In genomic region chr6:30736864-30737547, GRCm38 (mm10) we compare ENCODE assay signal across 9 mouse cellular contexts. TPM values are rescaled to one million over a fixed set of nuclear protein-coding genes. Genes with fewer than 3 reads are reported as not detected.
DNase-seq lines count a peak whose midpoint lies in the region; ATAC-seq and TF ChIP-seq lines count a peak whose summit lies in the region.
"Had no signal": no experiment of that assay in that cellular context is flagged by ENCODE, and none has a peak within 500 bp of the region (broad histone marks: within the 10 kb centered on the region; RNA-seq: fewer than 3 reads in every experiment).

No protein-coding gene starts in this region.

- H3K4me3 ChIP-seq in heart, embryonic 11.5 days (ENCODE audit: low read depth, low read length), result peak overlapping the region; percentile 62
- H3K4me3 ChIP-seq in kidney, embryonic 16.5 days (ENCODE audit: low read length), result peak overlapping the region; percentile 65
- peak overlapping the region; percentile 28; the same call in 1 of the 2 replicates for H3K4me3 ChIP-seq in liver, adult 2 months (ENCODE audit: insufficient read depth, low read depth, low read length)

- no peaks in the 10 kb centered on the region for H3K27me3 ChIP-seq in heart, embryonic 11.5 days (ENCODE audit: control insufficient read depth, insufficient read depth, low read length)
- no peaks in the 10 kb centered on the region for H3K27me3 ChIP-seq in kidney, embryonic 16.5 days (ENCODE audit: insufficient read depth, low read length)
- peaks cover 14% of the 10 kb centered on the region for H3K27me3 ChIP-seq in liver, adult 2 months (ENCODE audit: control insufficient read depth, insufficient read depth, low read length)
- H3K27me3 ChIP-seq: CH12.LX had no signal

- peaks cover 40% of the 10 kb centered on the region for H3K9me3 ChIP-seq in heart, embryonic 11.5 days (replicated peaks; ENCODE audit: control insufficient read depth, low read length)
- peaks cover 55% of the 10 kb centered on the region for H3K9me3 ChIP-seq in kidney, embryonic 16.5 days (ENCODE audit: low read length)

- peak; percentile 67 for TF ChIP-seq CTCF in liver, adult 2 months (IDR thresholded peaks at IDR 0.05; ENCODE audit: low read depth, low read length)

- ATAC-seq in erythroid progenitor cell, adult 5-6 weeks (replicated peaks; ENCODE audit: low FRiP score, poor library complexity, severe bottlenecking), result peak; percentile 49; the same call in 1 of the 2 replicates
- ATAC-seq in heart, embryonic 11.5 days (replicated peaks; ENCODE audit: insufficient number of reproducible peaks, low FRiP score, low TSS enrichment), result peak; percentile 27
- ATAC-seq in kidney, embryonic 16.5 days (ENCODE audit: low FRiP score, low TSS enrichment), result peak; percentile 72

- H3K79me2 ChIP-seq in liver, adult 2 months (ENCODE audit: control insufficient read depth, insufficient read depth, low read length), result no peaks in the 10 kb centered on the region

- peak overlapping the region; percentile 23; the same call in 1 of the 2 replicates for H3K9ac ChIP-seq in heart, embryonic 11.5 days (ENCODE audit: low read depth, low read length)
- peak overlapping the region; percentile 43 for H3K9ac ChIP-seq in kidney, embryonic 16.5 days (replicated peaks; ENCODE audit: low read length)
- no peak overlapping the region for H3K9ac ChIP-seq in liver, adult 2 months (ENCODE audit: low read depth, low read length)

- peak overlapping the region; percentile 89 for H3K27ac ChIP-seq in heart, embryonic 11.5 days (ENCODE audit: low read depth, low read length)
- peak overlapping the region; percentile 95 for H3K27ac ChIP-seq in kidney, embryonic 16.5 days (ENCODE audit: low read length)
- 0 out of 2 replicates have a peak overlapping the region, but pooled peaks have one; percentile 3 for H3K27ac ChIP-seq in liver, adult 2 months (replicated peaks; ENCODE audit: insufficient read depth, low read depth, low read length)

- H3K4me1 ChIP-seq in heart, embryonic 11.5 days (ENCODE audit: control insufficient read depth, insufficient read depth, low read length), result peaks cover 3% of the 10 kb centered on the region; the same call in 1 of the 2 replicates
- H3K4me1 ChIP-seq in kidney, embryonic 16.5 days (ENCODE audit: insufficient read depth, low read length), result peaks cover 17% of the 10 kb centered on the region
- H3K4me1 ChIP-seq in liver, adult 2 months (ENCODE audit: control insufficient read depth, insufficient read depth, low read length), result no peaks in the 10 kb centered on the region

- WGBS in heart, embryonic 11.5 days (ENCODE audit: insufficient replicate concordance), result 48% methylated on average over 29 of the region's 29 CpGs
- 48% methylated on average over 29 of the region's 29 CpGs for WGBS in kidney, embryonic 16.5 days
- 51% methylated on average over 29 of the region's 29 CpGs for WGBS in liver, adult 2 months

- peaks cover 6% of the 10 kb centered on the region; the same call in 1 of the 2 replicates for H3K36me3 ChIP-seq in heart, embryonic 11.5 days (ENCODE audit: control insufficient read depth, insufficient read depth, low read length)
- H3K36me3 ChIP-seq in kidney, embryonic 16.5 days (ENCODE audit: insufficient read depth, low read length), result peaks cover 36% of the 10 kb centered on the region
- H3K36me3 ChIP-seq in liver, adult 2 months (ENCODE audit: control insufficient read depth, insufficient read depth, low read length), result no peaks in the 10 kb centered on the region

- DNase-seq in urinary bladder, adult 18-20 months (ENCODE audit: low spot score in 2 of 2), result peak; percentile 14 to 35
- DNase-seq in urinary bladder, adult 2 months (ENCODE audit: low spot score), result no peak
- DNase-seq in liver, adult 2 months (ENCODE audit: extremely low read depth, low read depth, low spot score), result peak; percentile 16
- peak; percentile 23 for DNase-seq in naive thymus-derived CD4-positive, alpha-beta T cell, adult 2 months (ENCODE audit: low read depth)
- peak; percentile 84 for DNase-seq in testis, postnatal 10 days (ENCODE audit: low spot score)

- no peak for TF ChIP-seq POLR2A in liver, adult 2 months (IDR thresholded peaks at IDR 0.05; ENCODE audit: extremely low read depth, insufficient read depth, low read length)

- H3K4me2 ChIP-seq in heart, embryonic 11.5 days, result peak overlapping the region; percentile 65
- peak overlapping the region; percentile 52 for H3K4me2 ChIP-seq in kidney, embryonic 16.5 days (replicated peaks; ENCODE audit: low read depth, low read length)

RNA-seq across cellular contexts. Expression of gene Mest, which starts 13.7 kb away (rescaled TPM):
- polyA plus RNA-seq in urinary bladder, adult 2 months (2012; rRNA removed), result 4.7 and 5.1 TPM in 2 replicates
- not detected in 2 replicates for total RNA-seq in erythroid progenitor cell, adult 5-6 weeks (2015; ENCODE audit: low replicate concordance)
- not detected in 2 replicates for total RNA-seq in erythroid progenitor cell, adult 5-6 weeks (2017; ENCODE audit: low replicate concordance)
- polyA plus RNA-seq in heart, embryonic 11.5 days (2014; fragmentation: Nextera tagmentation; extraction: Ambion mirVana), result 4,075 and 4,306 TPM in 2 replicates
- 2,098 and 2,228 TPM in 2 replicates for polyA plus RNA-seq in kidney, embryonic 16.5 days (2015; fragmentation: Nextera tagmentation; extraction: Ambion mirVana)
- total RNA-seq in liver, adult 2 months (2014; rRNA removed), result 1.9 and 9.4 TPM in 2 replicates
- polyA plus RNA-seq in liver, adult 2 months (2012; rRNA removed), result 7.1 and 8.6 TPM in 2 replicates

RNA-seq across cellular contexts. Expression of gene Cep41, which starts 43.5 kb away (rescaled TPM):
- 5.7 and 7.1 TPM in 2 replicates for polyA plus RNA-seq in urinary bladder, adult 2 months (2012; rRNA removed)
- total RNA-seq in erythroid progenitor cell, adult 5-6 weeks (2015; ENCODE audit: low replicate concordance), result 3.2 and 49.0 TPM in 2 replicates
- total RNA-seq in erythroid progenitor cell, adult 5-6 weeks (2017; ENCODE audit: low replicate concordance), result 3.1 and 5.5 TPM in 2 replicates
- 10.9 and 11.0 TPM in 2 replicates for polyA plus RNA-seq in heart, embryonic 11.5 days (2014; fragmentation: Nextera tagmentation; extraction: Ambion mirVana)
- polyA plus RNA-seq in kidney, embryonic 16.5 days (2015; fragmentation: Nextera tagmentation; extraction: Ambion mirVana), result 20.6 and 21.6 TPM in 2 replicates
- 2.5 TPM in 2 replicates for total RNA-seq in liver, adult 2 months (2014; rRNA removed)
- 1.3 and 1.4 TPM in 2 replicates for polyA plus RNA-seq in liver, adult 2 months (2012; rRNA removed)

Comparison
In these comparisons a context has a peak if more than half of its experiments do, and no peak if none do; other contexts are left out.
1. H3K27ac ChIP-seq: peak in every context shown above with its lines; median percentile 95 in kidney, embryonic 16.5 days; 89 in heart, embryonic 11.5 days; 3 in liver, adult 2 months.
2. RNA of gene Mest, which starts 13.7 kb away (polyA plus RNA-seq): 4,075 to 4,306 TPM in heart, embryonic 11.5 days and 2,098 to 2,228 TPM in kidney, embryonic 16.5 days; 7.1 to 8.6 TPM in liver, adult 2 months and 4.7 to 5.1 TPM in urinary bladder, adult 2 months; every median in the first group is over 100 times any median in the second.
3. Peak in every context shown above with its lines, with median percentiles within 50 percentile points of each other: ATAC-seq and H3K4me3 ChIP-seq.